In the genomic region with DNA sequence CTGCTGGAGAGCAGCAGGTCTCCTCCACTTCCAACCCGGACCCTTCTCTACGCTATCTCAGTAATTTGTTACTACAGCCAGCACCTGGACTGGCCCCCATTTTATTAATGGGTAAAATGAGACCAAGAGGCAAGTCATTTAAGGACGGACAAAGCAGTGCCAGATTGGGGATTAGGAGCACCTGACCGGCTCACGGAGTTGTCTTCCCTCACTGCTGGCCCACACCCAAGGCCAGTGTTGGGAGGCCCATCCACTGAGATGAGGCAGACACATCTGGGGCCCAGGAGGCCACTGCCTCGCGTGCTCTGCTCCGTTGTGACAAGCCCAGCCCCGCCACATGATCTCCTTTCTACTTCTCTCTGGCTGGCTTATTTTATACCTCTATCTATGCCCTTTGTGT, we compare ENCODE assay signal across 26 mouse cellular contexts. TPM values are rescaled to one million over a fixed set of nuclear protein-coding genes. Genes with fewer than 3 reads are reported as not detected.
DNase-seq lines count a peak whose midpoint lies in the region; ATAC-seq and TF ChIP-seq lines count a peak whose summit lies in the region.
"Had no signal": no experiment of that assay in that cellular context is flagged by ENCODE, and none has a peak within 500 bp of the region (broad histone marks: within the 10 kb centered on the region; RNA-seq: fewer than 3 reads in every experiment).

No protein-coding gene starts in this region.

- H3K9me3 ChIP-seq in heart, embryonic 12.5 days (replicated peaks): no peaks in the 10 kb centered on the region
- no peaks in the 10 kb centered on the region for H3K9me3 ChIP-seq in midbrain, postnatal 0 days (ENCODE audit: low read length)
- H3K9me3 ChIP-seq: embryonic facial prominence, embryonic 15.5 days; forebrain, embryonic 10.5 days; hindbrain, embryonic 13.5 days had no signal

- peaks cover 26% of the 10 kb centered on the region for H3K4me1 ChIP-seq in heart, embryonic 12.5 days (replicated peaks)
- H3K4me1 ChIP-seq in midbrain, postnatal 0 days (ENCODE audit: insufficient read depth, low read length): no peaks in the 10 kb centered on the region
- H3K4me1 ChIP-seq: forebrain, embryonic 10.5 days; hindbrain, embryonic 13.5 days had no signal

- intact Hi-C loops in heart, postnatal 36 days (cut with DNase I): no loop called here
- intact Hi-C loops in gastrocnemius, postnatal 14 days (cut with DNase I; ENCODE audit: low total_unique reads): no loop called here

- H3K9ac ChIP-seq in heart, embryonic 12.5 days: no peak overlapping the region
- H3K9ac ChIP-seq in midbrain, postnatal 0 days (replicated peaks; ENCODE audit: low read length, poor library complexity, severe bottlenecking): no peak overlapping the region
- H3K9ac ChIP-seq: embryonic facial prominence, embryonic 15.5 days; hindbrain, embryonic 13.5 days had no signal

- TF ChIP-seq CTCF in midbrain, postnatal 0 days (IDR thresholded peaks at IDR 0.05): no peak

- peaks cover 14% of the 10 kb centered on the region for H3K36me3 ChIP-seq in heart, embryonic 12.5 days
- H3K36me3 ChIP-seq in midbrain, postnatal 0 days (ENCODE audit: insufficient read depth, low read length): peaks cover 31% of the 10 kb centered on the region

- no peak for ATAC-seq in heart, embryonic 12.5 days (ENCODE audit: insufficient number of reproducible peaks, low FRiP score)
- ATAC-seq in midbrain, postnatal 0 days (ENCODE audit: low FRiP score): no peak
- ATAC-seq: forebrain, embryonic 14.5 days; hindbrain, postnatal 0 days had no signal

- H3K4me2 ChIP-seq in heart, embryonic 12.5 days: no peak overlapping the region
- H3K4me2 ChIP-seq in midbrain, postnatal 0 days (ENCODE audit: low read depth, low read length, poor library complexity, severe bottlenecking): no peak overlapping the region
- H3K4me2 ChIP-seq: embryonic facial prominence, embryonic 15.5 days; hindbrain, embryonic 13.5 days had no signal

- no peaks in the 10 kb centered on the region for H3K27me3 ChIP-seq in heart, embryonic 12.5 days (replicated peaks)
- no peaks in the 10 kb centered on the region for H3K27me3 ChIP-seq in midbrain, postnatal 0 days (ENCODE audit: insufficient read depth, low read length)
- H3K27me3 ChIP-seq: embryonic facial prominence, embryonic 15.5 days; hindbrain, embryonic 13.5 days had no signal

- peak; percentile 39 to 56 for DNase-seq in heart, adult 18-20 months
- peak; percentile 18 to 23 for DNase-seq in heart, postnatal 36 days
- DNase-seq in heart, adult 9 months (ENCODE audit: low spot score in 2 of 2): no peak
- DNase-seq in gastrocnemius, postnatal 14 days: peak; percentile 55
- no peak for DNase-seq in embryo, embryonic 9.5 days (ENCODE audit: extremely low spot score)
- no peak for DNase-seq in midbrain, postnatal 0 days (ENCODE audit: low spot score)
- DNase-seq: adrenal gland, postnatal 10 days; cerebellum, adult 11-12 months; cerebellum, adult 9-10 months; cerebellum, postnatal 25 days; kidney, adult 11 months; kidney, postnatal 10 days had no signal

- no peak overlapping the region for H3K4me3 ChIP-seq in heart, embryonic 12.5 days
- H3K4me3 ChIP-seq in midbrain, postnatal 0 days (ENCODE audit: low read depth, low read length): no peak overlapping the region
- H3K4me3 ChIP-seq: embryonic facial prominence, embryonic 15.5 days; erythroblast, embryonic 14.5 days; forebrain, embryonic 10.5 days; hindbrain, embryonic 13.5 days had no signal

- WGBS in heart, embryonic 12.5 days: 79% methylated on average over 9 of the region's 9 CpGs
- 95% methylated on average over 9 of the region's 9 CpGs for whole genome bisulfite sequencing in midbrain, postnatal 0 days

- no peak overlapping the region for H3K27ac ChIP-seq in heart, embryonic 12.5 days (ENCODE audit: poor library complexity, severe bottlenecking)
- no peak overlapping the region for H3K27ac ChIP-seq in midbrain, postnatal 0 days (ENCODE audit: low read depth, low read length)
- H3K27ac ChIP-seq: embryonic facial prominence, embryonic 15.5 days; forebrain, embryonic 10.5 days; hindbrain, embryonic 13.5 days; hindbrain, postnatal 0 days had no signal

RNA-seq across cellular contexts. Expression of gene D6Wsu163e, which starts 23.7 kb away (rescaled TPM):
- total RNA-seq in heart, adult 18-20 months (2021): 10 to 100 TPM; 11.2 to 13.9 TPM
- polyA plus RNA-seq in heart, embryonic 12.5 days (2016; fragmentation: Nextera tagmentation; extraction: Ambion mirVana): 12.6 and 13.2 TPM in 2 replicates
- total RNA-seq in heart, postnatal 36 days (2021): 10 to 100 TPM; 11.2 to 13.5 TPM
- total RNA-seq in gastrocnemius, postnatal 14 days (2021): 1 to 10 TPM; 8.6 to 9.3 TPM
- 22.0 and 23.9 TPM in 2 replicates for total RNA-seq in midbrain, postnatal 0 days (2014; rRNA removed)
- polyA plus RNA-seq in midbrain, postnatal 0 days (2015; fragmentation: Nextera tagmentation; extraction: Ambion mirVana): 33.0 and 34.1 TPM in 2 replicates

RNA-seq across cellular contexts. Expression of gene Rad51ap1, which starts 24.0 kb away (rescaled TPM):
- total RNA-seq in heart, adult 18-20 months (2021): under 1 TPM; 0.65 to 0.82 TPM
- 39.1 and 42.5 TPM in 2 replicates for polyA plus RNA-seq in heart, embryonic 12.5 days (2016; fragmentation: Nextera tagmentation; extraction: Ambion mirVana)
- 1 to 10 TPM; 1.3 to 1.7 TPM for total RNA-seq in heart, postnatal 36 days (2021)
- 1 to 10 TPM; 3.0 to 3.6 TPM for total RNA-seq in gastrocnemius, postnatal 14 days (2021)
- 4.0 and 4.1 TPM in 2 replicates for total RNA-seq in midbrain, postnatal 0 days (2014; rRNA removed)
- polyA plus RNA-seq in midbrain, postnatal 0 days (2015; fragmentation: Nextera tagmentation; extraction: Ambion mirVana): 6.2 and 9.8 TPM in 2 replicates

RNA-seq across cellular contexts. Expression of gene Dyrk4, which starts 41.8 kb away (rescaled TPM):
- total RNA-seq in heart, adult 18-20 months (2021): not detected
- polyA plus RNA-seq in heart, embryonic 12.5 days (2016; fragmentation: Nextera tagmentation; extraction: Ambion mirVana): 0.17 TPM in 1 of 2 replicates, not detected in the other
- not detected for total RNA-seq in heart, postnatal 36 days (2021)
- total RNA-seq in gastrocnemius, postnatal 14 days (2021): not detected
- not detected in 2 replicates for total RNA-seq in midbrain, postnatal 0 days (2014; rRNA removed)
- 0.07 and 0.12 TPM in 2 replicates for polyA plus RNA-seq in midbrain, postnatal 0 days (2015; fragmentation: Nextera tagmentation; extraction: Ambion mirVana)
- total RNA-seq: hematopoietic stem cell, adult 5-6 weeks; hindbrain, postnatal 0 days had no signal
- polyA plus RNA-seq: erythroblast, embryonic 14.5 days; forebrain, embryonic 14.5 days; gonadal fat pad, adult 2 months; heart, embryonic 14.5 days; intestine, embryonic 14.5 days; kidney, embryonic 14.5 days had no signal

RNA-seq across cellular contexts. Expression of gene Fgf6, which starts 52.0 kb away (rescaled TPM):
- under 1 TPM; 0.57 to 0.77 TPM for total RNA-seq in heart, adult 18-20 months (2021)
- 0.06 and 0.13 TPM in 2 replicates for polyA plus RNA-seq in heart, embryonic 12.5 days (2016; fragmentation: Nextera tagmentation; extraction: Ambion mirVana)
- under 1 TPM; 0.22 to 0.81 TPM for total RNA-seq in heart, postnatal 36 days (2021)
- total RNA-seq in gastrocnemius, postnatal 14 days (2021): 1 to 10 TPM; 4.5 to 5.6 TPM
- total RNA-seq in midbrain, postnatal 0 days (2014; rRNA removed): not detected in 2 replicates
- not detected in 2 replicates for polyA plus RNA-seq in midbrain, postnatal 0 days (2015; fragmentation: Nextera tagmentation; extraction: Ambion mirVana)
- total RNA-seq: ES-E14; hematopoietic stem cell, adult 5-6 weeks; hindbrain, postnatal 0 days had no signal
- polyA plus RNA-seq: cortical plate, adult 2 months; erythroblast, embryonic 14.5 days; forebrain, embryonic 10.5 days; forebrain, embryonic 14.5 days; gonadal fat pad, adult 2 months; hindbrain, postnatal 0 days; kidney, embryonic 14.5 days had no signal

Comparison
In these comparisons a context has a peak if more than half of its experiments do, and no peak if none do; other contexts are left out.
1. DNase-seq: peak in heart, adult 18-20 months (2 of 2), heart, postnatal 36 days (2 of 2) and gastrocnemius, postnatal 14 days (single experiment); none in heart, adult 9 months (0 of 2), embryo, embryonic 9.5 days (single experiment) and midbrain, postnatal 0 days (single experiment).